Mouse (Mus musculus) left cerebral cortex, adult 18-20 months (tissue): ENCODE results near the gene Glod5. TPM values are rescaled to one million over a fixed set of nuclear protein-coding genes. Genes with fewer than 3 reads are reported as not detected.

Experiments used
- DNase-seq, 2 experiments: peaks; one replicate each; pipeline ENCODE4 v3.0.0; 2021 to 2022; ENCODE audit warnings: low spot score in 2 of 2, mixed read lengths in 1 of 2
- total RNA-seq, 2 experiments: library from RNA; stranded (reverse); gene quantifications; 2 replicates each; pipeline ENCODE4 v1.2.3; 2021

Glod5 gene
- total RNA-seq, 2 experiments from 2014 or later = 0.79 TPM; not detected in 1

- DNase-seq = no peak
These were observed 49.4 kb downstream of the Glod5 start for GRCm38 (mm10) chrX:7968899-7969298.

GRCm38 (mm10) chrX:7968226-7968625 is 50.1 kb downstream of the Glod5 start:
- no peak for DNase-seq

GRCm38 (mm10) chrX:7967596-7968201 is 50.6 kb downstream of the Glod5 start:
- DNase-seq = no peak

GRCm38 (mm10) chrX:7966161-7966560 is 52.1 kb downstream of the Glod5 start:
- no peak for DNase-seq

GRCm38 (mm10) chrX:7963829-7964626 is 54.3 kb downstream of the Glod5 start:
- no peak for DNase-seq

GRCm38 (mm10) chrX:7958868-7959267 is 59.4 kb downstream of the Glod5 start:
- DNase-seq = no peak

Other genes with a start within 250 kb of the Glod5 start
- 100 to 1,000 TPM in 1 of 2 experiments, 10 to 100 TPM in 1; 99.1 to 103 TPM for gene Gripap1, start 228.7 kb downstream of the Glod5 start, total RNA-seq
- gene Kcnd1, start 196.2 kb downstream of the Glod5 start, total RNA-seq = 1 to 10 TPM; 8.4 to 9.6 TPM
- 10 to 100 TPM; 81.4 to 83.2 TPM for gene Otud5, start 177.1 kb downstream of the Glod5 start, total RNA-seq
- gene Pim2, start 140.2 kb downstream of the Glod5 start, total RNA-seq = 10 to 100 TPM; 49.5 to 52.9 TPM
- 10 to 100 TPM; 34.5 to 38.2 TPM for gene Slc35a2, start 134.5 kb downstream of the Glod5 start, total RNA-seq
- gene Pqbp1, start 119.2 kb downstream of the Glod5 start, total RNA-seq = 10 to 100 TPM; 91.8 to 98.4 TPM
- gene Timm17b, start 119.1 kb downstream of the Glod5 start, total RNA-seq = 10 to 100 TPM; 22.8 to 27.1 TPM
- not detected for gene Gm10491, start 110.7 kb downstream of the Glod5 start, total RNA-seq
- not detected for gene Gm10490, start 109.0 kb downstream of the Glod5 start, total RNA-seq
- 100 to 1,000 TPM; 480 to 519 TPM for gene Pcsk1n, start 98.7 kb downstream of the Glod5 start, total RNA-seq
- gene Eras, start 89.9 kb downstream of the Glod5 start, total RNA-seq = not detected
- gene Hdac6, start 70.6 kb downstream of the Glod5 start, total RNA-seq = 10 to 100 TPM; 47.5 to 48.4 TPM
- not detected for gene Gata1, start 40.4 kb downstream of the Glod5 start, total RNA-seq
- 10 to 100 TPM; 21.1 to 30.2 TPM for gene Suv39h1, start 56.3 kb upstream of the Glod5 start, total RNA-seq
- gene Was, start 72.0 kb upstream of the Glod5 start, total RNA-seq = 1 to 10 TPM; 1.3 to 1.5 TPM
- 100 to 1,000 TPM; 190 TPM for gene Wdr13, start 114.4 kb upstream of the Glod5 start, total RNA-seq
- 100 to 1,000 TPM in 1 of 2 experiments, 10 to 100 TPM in 1; 87.6 to 133 TPM for gene Rbm3, start 127.4 kb upstream of the Glod5 start, total RNA-seq
- gene Tbc1d25, start 157.7 kb upstream of the Glod5 start, total RNA-seq = 10 to 100 TPM; 16.8 to 18.0 TPM
- gene Ebp, start 175.0 kb upstream of the Glod5 start, total RNA-seq = 10 to 100 TPM; 32.9 to 36.9 TPM
- 10 to 100 TPM; 67.6 to 77.9 TPM for gene Porcn, start 188.0 kb upstream of the Glod5 start, total RNA-seq
- gene Ftsj1, start 233.9 kb upstream of the Glod5 start, total RNA-seq = 10 to 100 TPM; 24.2 to 25.0 TPM